ENCODE assay signal across 8 mouse cellular contexts in the genomic region with DNA sequence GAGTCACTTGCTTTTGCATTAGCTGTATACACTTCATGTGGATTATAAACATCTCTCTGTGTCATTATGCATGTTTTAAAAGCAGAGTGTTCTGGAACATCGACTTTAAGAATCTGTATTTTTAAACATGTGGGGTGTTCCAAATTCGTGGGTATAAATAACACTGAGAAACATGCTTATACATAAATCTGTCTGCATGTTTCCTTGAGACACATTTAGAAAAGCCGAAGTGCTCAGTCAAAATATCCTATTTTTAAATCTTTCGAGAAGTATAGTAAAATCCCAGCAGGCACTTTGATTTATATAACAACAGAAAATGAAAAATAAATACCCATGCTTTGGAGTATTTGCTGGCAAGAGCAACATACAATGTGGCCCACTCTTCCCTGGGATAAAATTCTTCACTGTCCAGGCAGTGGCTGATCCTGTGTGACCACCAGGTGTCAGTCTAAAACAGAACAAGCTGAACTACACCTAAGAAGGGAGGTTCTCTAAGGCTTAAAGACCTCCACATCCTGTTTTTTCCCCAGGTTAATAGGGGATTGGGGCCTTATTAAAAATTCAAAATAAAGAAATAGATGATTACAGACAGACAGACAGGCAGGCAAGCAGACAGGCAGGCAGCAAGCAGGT. TPM values are rescaled to one million over a fixed set of nuclear protein-coding genes. Genes with fewer than 3 reads are reported as not detected.
DNase-seq lines count a peak whose midpoint lies in the region; ATAC-seq and TF ChIP-seq lines count a peak whose summit lies in the region.

No protein-coding gene starts in this region.

- H3K27ac ChIP-seq in heart, adult 2 months, result no peak overlapping the region
- no peak overlapping the region for H3K27ac ChIP-seq in embryonic facial prominence, embryonic 14.5 days (replicated peaks; ENCODE audit: low read depth, low read length)
- H3K27ac ChIP-seq in neural tube, embryonic 12.5 days, result no peak overlapping the region

- peak; percentile 78 for TF ChIP-seq CTCF in heart, adult 2 months (IDR thresholded peaks at IDR 0.05)

- TF ChIP-seq EP300 in heart, adult 2 months (IDR thresholded peaks at IDR 0.05; ENCODE audit: insufficient read depth, low read depth, low read length), result no peak

- no peaks in the 10 kb centered on the region for H3K4me1 ChIP-seq in heart, adult 2 months (ENCODE audit: control insufficient read depth, insufficient read depth, low read length)
- no peaks in the 10 kb centered on the region for H3K4me1 ChIP-seq in embryonic facial prominence, embryonic 14.5 days (ENCODE audit: control insufficient read depth, insufficient read depth, low read length)
- H3K4me1 ChIP-seq in neural tube, embryonic 12.5 days, result no peaks in the 10 kb centered on the region

- DNase-seq in heart, adult 2 months, result no peak
- DNase-seq in heart, adult 8-10 months (ENCODE audit: low spot score), result no peak
- DNase-seq in NIH3T3 (ENCODE audit: low read depth), result peak; percentile 73
- peak; percentile 70 for DNase-seq in embryonic facial prominence, embryonic 14.5 days (ENCODE audit: low spot score)
- DNase-seq in induced T-regulatory cell, adult 2 months (ENCODE audit: low read depth), result peak; percentile 26
- peak; percentile 40 for DNase-seq in left cerebral cortex, postnatal 4 days

- no peaks in the 10 kb centered on the region for H3K27me3 ChIP-seq in heart, adult 2 months (ENCODE audit: control insufficient read depth, insufficient read depth, low read length)
- H3K27me3 ChIP-seq in embryonic facial prominence, embryonic 14.5 days (replicated peaks; ENCODE audit: control insufficient read depth, insufficient read depth, low read length), result no peaks in the 10 kb centered on the region
- no peaks in the 10 kb centered on the region for H3K27me3 ChIP-seq in neural tube, embryonic 12.5 days (replicated peaks)

- no peak overlapping the region for H3K9ac ChIP-seq in heart, adult 2 months (ENCODE audit: low read depth, low read length)
- no peak overlapping the region for H3K9ac ChIP-seq in embryonic facial prominence, embryonic 14.5 days (ENCODE audit: low read depth, low read length)
- H3K9ac ChIP-seq in neural tube, embryonic 12.5 days, result no peak overlapping the region

- intact Hi-C loops in heart, adult 2 months (cut with DNase I), result loop anchor here (1.0 to 10.0 kb wide), 3 partner anchors 396 to 650 kb away; no protein-coding TSS in a partner anchor
- intact Hi-C loops in left cerebral cortex, postnatal 4 days (cut with DNase I), result loop anchor here (5.0 kb wide), 1 partner anchor 482 kb away; no protein-coding TSS in a partner anchor

- no peaks in the 10 kb centered on the region for H3K9me3 ChIP-seq in embryonic facial prominence, embryonic 14.5 days (ENCODE audit: control insufficient read depth, low read length)
- no peaks in the 10 kb centered on the region for H3K9me3 ChIP-seq in neural tube, embryonic 12.5 days

- 36% methylated on average over 4 of the region's 4 CpGs for WGBS in heart, adult 2 months
- 35% methylated on average over 4 of the region's 4 CpGs for WGBS in embryonic facial prominence, embryonic 14.5 days
- 43% methylated on average over 4 of the region's 4 CpGs for WGBS in neural tube, embryonic 12.5 days

- H3K4me2 ChIP-seq in embryonic facial prominence, embryonic 14.5 days (ENCODE audit: low read depth, low read length), result no peak overlapping the region
- H3K4me2 ChIP-seq in neural tube, embryonic 12.5 days (replicated peaks), result no peak overlapping the region

- no peak for TF ChIP-seq POLR2A in heart, adult 2 months (IDR thresholded peaks at IDR 0.05; ENCODE audit: insufficient read depth, low read depth, low read length)

- H3K4me3 ChIP-seq in heart, adult 2 months, result no peak overlapping the region
- no peak overlapping the region for H3K4me3 ChIP-seq in embryonic facial prominence, embryonic 14.5 days (ENCODE audit: low read depth, low read length)
- no peak overlapping the region for H3K4me3 ChIP-seq in neural tube, embryonic 12.5 days

- H3K79me2 ChIP-seq in heart, adult 2 months (replicated peaks; ENCODE audit: control insufficient read depth, insufficient read depth, low read length), result no peaks in the 10 kb centered on the region

- peak; percentile 82 for ATAC-seq in embryonic facial prominence, embryonic 14.5 days (ENCODE audit: low read depth)
- ATAC-seq in neural tube, embryonic 12.5 days (ENCODE audit: low FRiP score, low read depth), result peak; percentile 82
- no peak for ATAC-seq in monocyte, adult 5-6 weeks (replicated peaks; ENCODE audit: insufficient number of reproducible peaks, low FRiP score, low TSS enrichment, poor library complexity, severe bottlenecking)

- H3K36me3 ChIP-seq in heart, adult 2 months (ENCODE audit: control insufficient read depth, insufficient read depth, low read length), result no peaks in the 10 kb centered on the region
- H3K36me3 ChIP-seq in embryonic facial prominence, embryonic 14.5 days (ENCODE audit: control insufficient read depth, insufficient read depth, low read length), result no peaks in the 10 kb centered on the region
- H3K36me3 ChIP-seq in neural tube, embryonic 12.5 days, result no peaks in the 10 kb centered on the region

RNA-seq across cellular contexts. Expression of gene Parm1, which starts 52.4 kb away (rescaled TPM):
- 10 to 100 TPM; 48.0 to 56.8 TPM for total RNA-seq in heart, adult 2 months (2021)
- polyA plus RNA-seq in heart, adult 2 months (2012; rRNA removed), result 41.5 and 55.5 TPM in 2 replicates
- total RNA-seq in heart, adult 8-10 months (2022), result 10 to 100 TPM; 49.1 to 68.8 (median 60.6) TPM
- 25.6 and 27.6 TPM in 2 replicates for polyA plus RNA-seq in embryonic facial prominence, embryonic 14.5 days (2014; fragmentation: Nextera tagmentation; extraction: Ambion mirVana)
- total RNA-seq in left cerebral cortex, postnatal 4 days (2021), result 10 to 100 TPM; 10.6 to 14.9 TPM
- 11.4 and 11.8 TPM in 2 replicates for polyA plus RNA-seq in neural tube, embryonic 12.5 days (2016; fragmentation: Nextera tagmentation; extraction: Ambion mirVana)
- 1.1 to 2.5 TPM in 2 of 3 replicates, not detected in the other for total RNA-seq in monocyte, adult 5-6 weeks (2017)

Comparison
In these comparisons a context has a peak if more than half of its experiments do, and no peak if none do; other contexts are left out.
1. DNase-seq: peak in NIH3T3 (single experiment), embryonic facial prominence, embryonic 14.5 days (single experiment), induced T-regulatory cell, adult 2 months (single experiment) and left cerebral cortex, postnatal 4 days (single experiment); none in heart, adult 2 months (0 of 2) and heart, adult 8-10 months (single experiment).